Mouse (Mus musculus): ENCODE results near the gene Gsto2. TPM values are rescaled to one million over a fixed set of nuclear protein-coding genes. Genes with fewer than 3 reads are reported as not detected.

Gsto2 gene
- polyA plus RNA-seq, 1 experiment = not detected

DNA sequence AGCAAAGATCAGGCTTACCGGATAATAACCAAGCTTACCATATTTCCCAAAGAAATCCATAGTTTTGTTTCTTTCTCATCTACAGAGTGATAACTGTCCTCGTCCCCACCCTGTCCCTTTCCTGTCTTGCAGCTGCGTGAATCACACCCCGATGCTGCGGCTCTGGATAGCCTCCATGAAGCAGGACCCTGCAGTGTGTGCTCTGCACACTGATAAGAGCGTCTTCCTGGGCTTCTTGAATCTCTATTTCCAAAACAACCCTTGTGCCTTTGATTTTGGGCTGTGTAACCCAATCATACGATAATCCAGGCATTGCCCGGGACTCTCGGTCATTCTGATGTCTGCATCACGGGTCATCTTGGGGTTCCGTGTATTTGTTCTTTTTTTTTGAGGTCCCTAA is 20.6 kb downstream of the Gsto2 start:
- H3K36me3 ChIP-seq (ENCODE audit: control insufficient read depth) = no peaks in the 10 kb centered on the region
- no peaks in the 10 kb centered on the region for H3K27me3 ChIP-seq (ENCODE audit: control insufficient read depth)
- no peak overlapping the region for H3K4me3 ChIP-seq (replicated peaks)
- TF ChIP-seq GATA1 (IDR thresholded peaks at IDR 0.05; ENCODE audit: low read length) (no peak), TAL1 (IDR thresholded peaks at IDR 0.05; ENCODE audit: low read length) (no peak)
- H3K4me1 ChIP-seq (ENCODE audit: control insufficient read depth) = no peaks in the 10 kb centered on the region
- H3K9me3 ChIP-seq (ENCODE audit: control insufficient read depth, low read length) = no peaks in the 10 kb centered on the region

DNA sequence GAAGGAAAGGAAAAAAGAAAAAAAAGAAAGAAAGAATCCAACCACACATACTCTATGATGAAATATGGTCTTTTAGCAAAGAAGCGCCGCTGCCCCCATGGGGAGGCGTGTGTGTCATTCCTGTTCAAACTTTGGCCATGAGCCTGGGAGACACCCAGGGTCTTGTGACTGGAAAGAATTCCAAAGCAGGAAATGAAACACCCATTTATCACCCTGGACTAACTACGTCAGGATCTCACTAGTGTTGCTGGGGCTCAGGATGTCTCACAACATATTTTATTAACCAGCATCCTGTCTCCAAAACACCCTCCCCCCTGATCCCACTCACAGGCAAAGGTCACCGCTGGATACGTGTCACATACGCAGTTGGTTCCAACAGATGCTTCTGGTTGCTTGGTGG is 21.3 kb downstream of the Gsto2 start:
- TF ChIP-seq TAL1 (IDR thresholded peaks at IDR 0.05; ENCODE audit: low read length) (no peak), GATA1 (IDR thresholded peaks at IDR 0.05; ENCODE audit: low read length) (no peak)
- Histone ChIP-seq H3K27me3 (ENCODE audit: control insufficient read depth) (no peaks in the 10 kb centered on the region), H3K4me3 (replicated peaks) (no peak overlapping the region), H3K9me3 (ENCODE audit: control insufficient read depth, low read length) (no peaks in the 10 kb centered on the region), H3K36me3 (ENCODE audit: control insufficient read depth) (no peaks in the 10 kb centered on the region), H3K4me1 (ENCODE audit: control insufficient read depth) (no peaks in the 10 kb centered on the region)

DNA sequence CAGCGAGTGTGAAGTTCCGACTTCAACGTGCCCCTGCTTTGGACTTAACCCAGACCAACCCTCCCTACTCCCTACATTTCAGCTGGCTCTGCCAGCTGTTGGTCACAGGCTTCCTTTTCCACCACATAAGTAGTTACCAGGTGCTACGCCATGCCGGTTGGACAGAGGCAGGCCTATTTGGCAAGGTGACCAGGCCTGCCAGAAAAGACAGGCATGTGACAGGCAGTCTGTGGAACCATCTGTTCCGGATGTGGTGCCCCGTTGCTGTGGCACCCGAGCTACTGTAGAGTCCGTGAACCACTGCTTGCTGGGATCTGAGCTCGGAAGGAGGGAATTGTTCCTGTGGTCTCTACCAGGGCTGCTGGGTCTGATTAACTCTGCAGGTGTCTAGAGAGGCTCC is 22.1 kb downstream of the Gsto2 start:
- TF ChIP-seq TAL1 (IDR thresholded peaks at IDR 0.05; ENCODE audit: low read length) (no peak), GATA1 (IDR thresholded peaks at IDR 0.05; ENCODE audit: low read length) (no peak)
- no peaks in the 10 kb centered on the region for H3K9me3 ChIP-seq (ENCODE audit: control insufficient read depth, low read length)
- no peaks in the 10 kb centered on the region for H3K27me3 ChIP-seq (ENCODE audit: control insufficient read depth)
- no peak overlapping the region for H3K4me3 ChIP-seq (replicated peaks)
- no peaks in the 10 kb centered on the region for H3K4me1 ChIP-seq (ENCODE audit: control insufficient read depth)
- no peaks in the 10 kb centered on the region for H3K36me3 ChIP-seq (ENCODE audit: control insufficient read depth)

DNA sequence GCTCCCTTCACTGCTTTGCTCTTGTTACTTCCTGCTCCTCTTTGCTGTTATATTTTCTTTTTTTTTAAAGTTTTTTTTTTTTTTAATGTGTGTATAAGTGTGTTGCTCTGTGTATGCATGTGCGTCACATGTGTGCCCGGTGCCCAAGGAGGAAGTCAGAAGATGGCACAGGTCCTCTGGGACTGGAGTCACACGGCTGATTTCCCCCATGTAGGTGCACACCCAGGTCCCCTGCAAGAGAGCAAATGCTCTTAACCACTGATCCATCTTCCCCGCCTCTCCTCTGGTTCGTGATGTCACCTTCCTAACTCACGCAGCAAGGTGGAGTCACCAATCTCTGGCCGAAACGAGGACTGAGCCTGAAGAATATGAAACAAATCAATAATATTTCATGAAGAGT is 22.7 kb downstream of the Gsto2 start:
- Histone ChIP-seq H3K9me3 (ENCODE audit: control insufficient read depth, low read length) (no peaks in the 10 kb centered on the region), H3K4me3 (replicated peaks) (no peak overlapping the region), H3K4me1 (ENCODE audit: control insufficient read depth) (no peaks in the 10 kb centered on the region), H3K36me3 (ENCODE audit: control insufficient read depth) (no peaks in the 10 kb centered on the region), H3K27me3 (ENCODE audit: control insufficient read depth) (no peaks in the 10 kb centered on the region)
- TF ChIP-seq TAL1 (IDR thresholded peaks at IDR 0.05; ENCODE audit: low read length) (no peak), GATA1 (IDR thresholded peaks at IDR 0.05; ENCODE audit: low read length) (no peak)

DNA sequence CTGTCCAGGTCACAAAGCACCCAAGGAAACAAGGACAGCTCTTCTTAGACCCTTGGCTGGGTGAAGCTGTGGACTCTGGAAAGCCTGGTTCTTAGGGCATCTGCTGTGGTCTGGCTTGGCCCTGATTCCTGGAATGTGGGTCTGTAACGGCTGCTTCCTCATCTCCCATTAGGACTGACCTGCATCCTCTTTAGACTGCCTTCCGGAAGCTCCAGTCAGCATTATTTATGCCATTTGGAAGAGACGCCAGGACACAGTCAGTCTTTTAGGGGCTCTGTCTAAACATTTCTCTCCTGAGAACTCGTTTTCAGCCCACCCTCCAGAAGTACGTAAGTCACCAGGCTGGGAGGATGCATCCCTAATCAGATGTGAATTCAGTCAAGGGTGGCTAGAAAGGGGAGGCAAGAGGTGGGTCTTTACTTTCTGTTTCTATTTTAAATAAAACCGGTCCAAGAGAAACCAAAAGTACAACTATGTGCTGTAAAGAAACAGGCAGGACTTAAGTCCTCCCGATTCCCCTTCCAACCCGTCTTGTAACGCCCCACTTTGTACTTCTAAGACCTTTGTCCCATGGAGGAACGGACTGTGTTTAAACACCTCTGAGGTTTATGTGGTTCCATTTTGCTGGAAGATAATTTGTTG is 25.3 kb downstream of the Gsto2 start:
- no peak for TF ChIP-seq TAL1 (IDR thresholded peaks at IDR 0.05; ENCODE audit: low read length)
- no peak for TF ChIP-seq GATA1 (IDR thresholded peaks at IDR 0.05; ENCODE audit: low read length)
- Histone ChIP-seq H3K9me3 (ENCODE audit: control insufficient read depth, low read length) (no peaks in the 10 kb centered on the region), H3K36me3 (ENCODE audit: control insufficient read depth) (peaks cover 12% of the 10 kb centered on the region), H3K27me3 (ENCODE audit: control insufficient read depth) (no peaks in the 10 kb centered on the region), H3K4me3 (replicated peaks) (no peak overlapping the region), H3K4me1 (ENCODE audit: control insufficient read depth) (no peaks in the 10 kb centered on the region; the same call in 1 of the 2 replicates)

DNA sequence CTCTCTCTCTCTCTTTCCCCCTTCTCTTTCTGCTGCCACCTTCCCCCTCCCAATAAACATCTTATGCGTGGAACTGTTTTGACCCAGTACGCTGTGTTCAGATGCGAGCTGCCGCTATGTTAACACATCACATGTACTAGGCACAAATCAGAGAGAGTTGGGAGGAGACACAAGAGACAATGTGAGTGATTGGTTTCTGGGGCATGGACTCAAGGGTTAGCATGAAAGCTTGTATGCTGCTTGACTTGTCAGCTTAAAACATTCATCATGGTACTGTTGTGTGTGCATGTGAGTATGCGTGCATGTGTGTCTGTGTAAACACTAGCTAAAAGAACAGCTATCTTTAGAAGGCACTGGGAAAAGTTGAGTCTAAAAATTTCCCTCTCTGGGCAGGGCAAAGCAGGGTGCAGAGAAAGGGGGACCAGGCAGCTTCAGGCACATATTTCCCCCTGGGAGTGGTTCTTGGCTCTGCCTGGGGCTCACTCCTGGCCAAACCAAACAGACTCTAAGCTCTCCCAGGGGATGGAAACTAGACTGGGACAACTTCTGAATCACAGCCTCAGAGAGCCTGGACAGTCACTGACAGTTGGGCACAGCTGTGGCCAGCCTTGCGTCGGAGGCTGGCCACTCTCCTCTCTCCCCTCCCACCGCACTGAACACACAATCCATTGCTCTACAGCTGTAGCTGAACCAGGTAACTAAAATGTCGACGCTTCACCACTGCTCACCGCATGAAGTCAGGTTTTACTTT is 26.4 kb downstream of the Gsto2 start:
- Histone ChIP-seq H3K27me3 (ENCODE audit: control insufficient read depth) (no peaks in the 10 kb centered on the region), H3K9me3 (ENCODE audit: control insufficient read depth, low read length) (no peaks in the 10 kb centered on the region)

DNA sequence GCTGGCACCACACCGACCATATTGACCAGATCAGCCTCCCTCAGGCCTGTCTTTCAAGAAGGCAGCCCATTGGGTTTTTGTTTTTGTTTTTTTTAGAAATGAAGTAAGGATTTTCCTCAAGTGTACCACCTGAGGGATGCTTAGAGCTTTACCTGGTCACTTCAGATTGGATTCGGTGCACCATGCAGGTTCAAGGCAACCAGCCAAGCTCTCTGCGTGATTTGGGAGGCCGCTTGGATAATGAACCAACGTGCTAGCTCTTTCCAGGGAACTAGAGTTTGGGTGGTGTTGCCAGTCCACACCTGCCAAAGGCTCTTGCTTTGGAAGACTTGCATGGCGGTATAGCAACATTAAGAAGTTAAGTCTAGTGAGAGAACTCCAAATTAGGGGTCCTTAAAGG is 27.8 kb downstream of the Gsto2 start:
- Histone ChIP-seq H3K27me3 (ENCODE audit: control insufficient read depth) (no peaks in the 10 kb centered on the region), H3K4me1 (ENCODE audit: control insufficient read depth) (peaks cover 11% of the 10 kb centered on the region), H3K4me3 (replicated peaks) (no peak overlapping the region), H3K9me3 (ENCODE audit: control insufficient read depth, low read length) (no peaks in the 10 kb centered on the region), H3K36me3 (ENCODE audit: control insufficient read depth) (peaks cover 37% of the 10 kb centered on the region)
- TF ChIP-seq TAL1 (IDR thresholded peaks at IDR 0.05; ENCODE audit: low read length) (no peak), GATA1 (IDR thresholded peaks at IDR 0.05; ENCODE audit: low read length) (no peak)

More for the DNA sequence above, 26.4 kb downstream of the Gsto2 start:
- H3K36me3 ChIP-seq (ENCODE audit: control insufficient read depth) = peaks cover 23% of the 10 kb centered on the region
- no peak overlapping the region for H3K4me3 ChIP-seq (replicated peaks)
- TF ChIP-seq GATA1 (IDR thresholded peaks at IDR 0.05; ENCODE audit: low read length) = no peak
- no peak for TF ChIP-seq TAL1 (IDR thresholded peaks at IDR 0.05; ENCODE audit: low read length)
- H3K4me1 ChIP-seq (ENCODE audit: control insufficient read depth) = no peaks in the 10 kb centered on the region; the same call in 1 of the 2 replicates

DNA sequence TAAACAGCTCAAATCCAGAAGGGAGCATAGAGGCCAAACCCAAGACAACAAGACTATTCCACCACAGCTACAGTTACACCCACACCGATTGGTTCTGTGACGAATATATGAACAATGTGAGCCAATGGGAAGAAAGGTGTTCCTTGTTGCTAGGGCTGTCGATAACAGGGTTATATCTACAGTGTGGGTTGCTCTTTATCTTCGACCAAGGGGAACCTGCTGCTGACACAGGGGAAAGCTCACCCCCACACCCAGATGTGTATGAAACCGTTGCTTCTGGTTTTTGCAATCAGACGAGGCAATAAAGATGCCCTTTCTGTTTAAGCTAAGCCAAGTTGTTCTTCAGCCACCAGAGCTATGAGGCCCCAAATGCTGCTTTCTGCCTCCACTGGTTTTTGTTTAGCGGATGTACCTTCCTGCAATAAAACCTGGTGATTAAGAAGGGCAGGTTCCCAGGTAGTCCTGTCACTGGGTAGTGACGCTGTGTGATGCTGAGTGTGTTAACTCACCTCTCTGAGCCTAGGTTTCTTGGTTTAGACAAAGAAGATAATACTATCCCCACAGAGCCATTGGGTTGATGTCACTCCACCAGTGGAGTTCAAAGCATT is 33.2 kb downstream of the Gsto2 start:
- Histone ChIP-seq H3K4me3 (replicated peaks) (no peak overlapping the region), H3K36me3 (ENCODE audit: control insufficient read depth) (peaks cover 40% of the 10 kb centered on the region), H3K27me3 (ENCODE audit: control insufficient read depth) (no peaks in the 10 kb centered on the region), H3K4me1 (ENCODE audit: control insufficient read depth) (peaks cover 38% of the 10 kb centered on the region), H3K9me3 (ENCODE audit: control insufficient read depth, low read length) (no peaks in the 10 kb centered on the region)
- TF ChIP-seq TAL1 (IDR thresholded peaks at IDR 0.05; ENCODE audit: low read length) (no peak), GATA1 (IDR thresholded peaks at IDR 0.05; ENCODE audit: low read length) (no peak)

DNA sequence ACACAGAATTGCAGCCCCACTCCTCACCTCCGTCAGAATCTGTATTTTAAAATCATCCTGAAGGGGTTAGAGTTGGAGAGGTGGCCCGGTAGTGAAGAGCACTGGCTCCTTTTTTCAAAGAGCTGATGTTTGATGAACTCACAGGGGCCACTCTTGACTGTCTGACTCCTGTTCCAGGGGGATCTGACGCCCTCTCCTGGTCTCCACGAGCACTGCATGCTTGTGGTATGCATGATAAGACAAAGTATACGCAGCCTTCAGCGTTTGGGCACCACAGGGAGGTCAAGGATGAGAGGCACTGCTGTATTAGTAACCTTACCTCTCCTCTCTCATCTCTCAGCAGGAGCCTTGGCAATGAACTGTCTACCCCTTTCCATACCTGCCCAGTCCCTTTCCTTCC is 34.7 kb downstream of the Gsto2 start:
- H3K27me3 ChIP-seq (ENCODE audit: control insufficient read depth) = no peaks in the 10 kb centered on the region
- no peaks in the 10 kb centered on the region for H3K9me3 ChIP-seq (ENCODE audit: control insufficient read depth, low read length)
- H3K36me3 ChIP-seq (ENCODE audit: control insufficient read depth) = peaks cover 39% of the 10 kb centered on the region
- no peak overlapping the region for H3K4me3 ChIP-seq (replicated peaks)
- H3K4me1 ChIP-seq (ENCODE audit: control insufficient read depth) = peaks cover 40% of the 10 kb centered on the region
- no peak for TF ChIP-seq TAL1 (IDR thresholded peaks at IDR 0.05; ENCODE audit: low read length)
- no peak for TF ChIP-seq GATA1 (IDR thresholded peaks at IDR 0.05; ENCODE audit: low read length)

Data from erythroblast, embryonic 14.5 days (primary cell).